Mouse (Mus musculus) testis, postnatal 10 days (tissue): Measurements from ENCODE around the gene 0610037L13Rik.

ENCODE experiments used
- DNase-seq: peaks from one replicate; pipeline ENCODE4 v3.0.0; 2021; ENCODE audit warnings: low spot score

Gene 0610037L13Rik

GRCm38 (mm10) chr4:107920336-107920735 is 30.7 kb downstream of the 0610037L13Rik start:
- no peak for DNase-seq

GRCm38 (mm10) chr4:107921152-107921695 is 31.6 kb downstream of the 0610037L13Rik start:
- peak; percentile 64 for DNase-seq

- no peak for DNase-seq
These were observed 32.3 kb downstream of the 0610037L13Rik start for GRCm38 (mm10) chr4:107921952-107922351.

GRCm38 (mm10) chr4:107923145-107923802 is 33.7 kb downstream of the 0610037L13Rik start, which contains the start of gene Cpt2:
Cpt2 (minus strand) TSS chr4:107923610.
- peak; percentile 98 for DNase-seq

- DNase-seq: no peak
These were observed 34.2 kb downstream of the 0610037L13Rik start for GRCm38 (mm10) chr4:107923803-107924194.

- DNase-seq: no peak
These were observed 38.7 kb downstream of the 0610037L13Rik start for GRCm38 (mm10) chr4:107928269-107928668.

- no peak for DNase-seq
These were observed 39.1 kb downstream of the 0610037L13Rik start for GRCm38 (mm10) chr4:107928726-107929125.

- no peak for DNase-seq
These were observed 41.8 kb downstream of the 0610037L13Rik start for GRCm38 (mm10) chr4:107931453-107931852.

GRCm38 (mm10) chr4:107933239-107933638 is 43.6 kb downstream of the 0610037L13Rik start:
- DNase-seq: no peak

GRCm38 (mm10) chr4:107935254-107935653 is 45.6 kb downstream of the 0610037L13Rik start:
- no peak for DNase-seq

- peak; percentile 85 for DNase-seq
These were observed 47.7 kb downstream of the 0610037L13Rik start for GRCm38 (mm10) chr4:107937338-107937737.

- no peak for DNase-seq
These were observed 48.5 kb downstream of the 0610037L13Rik start for GRCm38 (mm10) chr4:107938124-107938523.

- no peak for DNase-seq
These were observed 53.1 kb downstream of the 0610037L13Rik start for GRCm38 (mm10) chr4:107942741-107943140.

GRCm38 (mm10) chr4:107944141-107944540 is 54.5 kb downstream of the 0610037L13Rik start:
- DNase-seq: no peak
